Mouse (Mus musculus) midbrain, embryonic 15.5 days (tissue): ENCODE data around the gene Idua. TPM values are rescaled to one million over a fixed set of nuclear protein-coding genes. Genes with fewer than 3 reads are reported as not detected.
A peak's percentile ranks its signal among the peaks of the same experiment; 100 is the strongest.

Experiments used
- ATAC-seq: fragments of 200-750 bp; cut with Nextera tagmentation; replicated peaks from 2 replicates; pipeline ENCODE4 v1.8.0; 2017; ENCODE audit warnings: moderate TSS enrichment
- H3K27ac ChIP-seq: fragments of 300-500 bp; sonication (generic); 2 replicates; pipeline ENCODE4 v1.5.1; 2015; ENCODE audit warnings: mild to moderate bottlenecking, inconsistent platforms
- H3K27me3 ChIP-seq: fragments of 300-500 bp; sonication (generic); replicated peaks from 2 replicates; pipeline ENCODE4 v1.6.1; 2015; ENCODE audit warnings: inconsistent platforms
- H3K36me3 ChIP-seq: fragments of 300-500 bp; sonication (generic); replicated peaks from 2 replicates; pipeline ENCODE4 v1.6.1; 2015; ENCODE audit warnings: inconsistent platforms
- H3K4me1 ChIP-seq: fragments of 300-500 bp; sonication (generic); 2 replicates; pipeline ENCODE4 v1.6.1; 2015; ENCODE audit warnings: inconsistent platforms
- H3K4me2 ChIP-seq: fragments of 300-500 bp; sonication (generic); 2 replicates; pipeline ENCODE4 v1.6.1; 2015; ENCODE audit warnings: inconsistent platforms, mild to moderate bottlenecking, moderate library complexity
- H3K4me3 ChIP-seq: fragments of 300-500 bp; sonication (generic); 2 replicates; pipeline ENCODE4 v1.5.1; 2015; ENCODE audit warnings: mild to moderate bottlenecking, inconsistent platforms
- H3K9ac ChIP-seq: fragments of 300-500 bp; sonication (generic); 2 replicates; pipeline ENCODE4 v1.6.1; 2015; ENCODE audit warnings: mild to moderate bottlenecking, inconsistent platforms
- H3K9me3 ChIP-seq: fragments of 300-500 bp; sonication (generic); 2 replicates; pipeline ENCODE4 v1.6.1; 2016; ENCODE audit warnings: inconsistent platforms
- WGBS: fragments of 180-500 bp; shearing (Covaris S2); methylation state at CpG from one replicate; pipeline ENCODE4 v1.1.7; 2015; ENCODE audit warnings: mixed read lengths; 5-methylcytosine and 5-hydroxymethylcytosine counted together
- polyA plus RNA-seq: library from polyadenylated mRNA; unstranded; fragments of >200 nt; fragmentation: Nextera tagmentation; extraction: Ambion mirVana; gene quantifications from 2 replicates; pipeline ENCODE4 v1.2.1, GENCODE M21; 2015

Idua gene
- polyA plus RNA-seq, 1 experiment from 2014 or later = 15.9 TPM

DNA sequence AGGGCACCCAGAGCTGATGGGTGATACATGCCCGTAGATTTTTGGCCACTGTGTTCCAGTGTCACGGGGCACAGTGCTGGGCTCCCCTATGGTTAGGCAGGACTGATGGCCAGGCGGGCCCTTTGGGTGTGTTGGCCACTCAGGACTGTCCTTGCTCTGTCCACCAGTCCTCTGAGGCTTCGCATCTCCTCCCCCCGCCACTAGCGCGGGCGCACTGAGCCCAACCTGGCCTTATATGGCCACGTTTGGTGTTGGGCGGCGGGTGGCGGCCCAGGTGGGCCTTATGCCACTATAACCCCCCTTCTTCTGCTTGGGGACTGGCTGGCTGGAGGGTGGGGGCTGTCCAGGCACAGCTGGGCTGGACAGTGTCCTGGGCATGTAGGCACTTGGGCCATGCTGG lies 35.7 kb downstream of the Idua start:
- Histone ChIP-seq H3K4me1 (peaks cover 26% of the 10 kb centered on the region), H3K9ac (no peak overlapping the region), H3K4me3 (no peak overlapping the region), H3K36me3 (no peaks in the 10 kb centered on the region), H3K27ac (no peak overlapping the region), H3K9me3 (no peaks in the 10 kb centered on the region), H3K4me2 (no peak overlapping the region), H3K27me3 (peaks cover 18% of the 10 kb centered on the region)
- no peak for ATAC-seq
- 95% methylated on average over 12 of the region's 12 CpGs for WGBS

DNA sequence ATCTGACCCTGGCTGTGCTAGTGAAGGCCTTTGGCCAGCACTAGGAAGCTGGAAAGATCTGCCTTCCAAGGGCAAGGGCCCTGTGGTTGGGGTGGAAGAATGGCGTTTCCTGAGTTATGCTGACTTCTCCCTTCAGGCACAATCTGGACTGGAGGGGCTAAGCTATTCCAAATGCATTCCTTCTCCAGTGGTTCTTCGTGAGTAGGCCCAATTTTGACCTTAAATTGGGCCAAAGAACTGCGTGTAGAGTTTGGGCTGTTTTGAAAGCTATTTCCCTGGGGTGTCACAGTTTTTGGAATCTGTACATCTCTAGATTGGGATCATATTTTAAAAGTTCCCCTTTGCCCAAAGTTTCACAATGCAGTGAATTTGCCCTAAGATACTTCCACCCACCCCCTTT lies 36.4 kb downstream of the Idua start:
- WGBS = 88% methylated on average over 3 of the region's 3 CpGs
- Histone ChIP-seq H3K9ac (no peak overlapping the region), H3K27ac (no peak overlapping the region), H3K9me3 (no peaks in the 10 kb centered on the region), H3K4me2 (no peak overlapping the region), H3K36me3 (no peaks in the 10 kb centered on the region), H3K4me3 (no peak overlapping the region), H3K27me3 (peaks cover 18% of the 10 kb centered on the region), H3K4me1 (peaks cover 26% of the 10 kb centered on the region)
- ATAC-seq = no peak

DNA sequence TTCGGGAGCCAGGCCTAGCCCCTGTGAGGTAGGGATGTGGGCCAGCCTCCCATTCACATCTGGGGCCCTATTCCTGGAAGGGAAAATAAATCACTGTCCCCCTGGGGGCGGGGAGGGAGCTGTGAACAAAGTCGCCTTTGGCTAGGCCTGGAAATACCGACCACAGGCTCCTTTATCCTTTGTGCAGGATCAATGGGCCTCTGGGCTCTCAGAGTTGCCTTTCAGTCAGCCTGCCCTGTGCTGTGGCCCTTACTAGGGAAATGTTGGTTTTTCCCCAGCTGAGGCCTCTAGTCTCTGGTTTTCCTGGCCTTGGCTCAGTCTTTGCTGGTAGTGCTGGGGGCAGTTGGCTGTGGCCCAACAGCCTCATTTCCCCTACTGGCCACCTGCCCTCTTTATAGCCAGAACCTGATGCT lies 37.2 kb downstream of the Idua start:
- ATAC-seq = no peak

DNA sequence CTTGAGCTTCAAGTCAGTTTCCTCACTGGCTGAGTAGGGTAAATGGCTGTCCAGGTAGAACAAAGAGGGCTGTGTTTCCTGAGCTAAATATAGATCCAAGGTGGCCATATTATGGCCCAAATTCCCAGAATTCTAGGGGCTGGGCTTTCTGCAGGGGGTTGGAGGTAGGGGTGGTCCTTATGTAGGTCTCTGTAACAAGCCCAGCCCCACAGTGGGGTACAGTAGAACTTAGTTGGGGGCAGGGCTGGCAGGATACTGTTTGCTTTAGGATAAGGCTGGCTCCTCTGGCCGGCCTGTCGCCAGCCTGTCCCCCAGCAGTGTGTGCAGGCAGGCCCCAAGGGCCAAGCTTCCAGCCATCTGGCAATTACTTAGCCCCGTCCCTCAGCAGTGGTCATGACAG lies 40.2 kb downstream of the Idua start:
- no peak overlapping the region for H3K4me3 ChIP-seq
- no peak overlapping the region for H3K4me2 ChIP-seq
- H3K36me3 ChIP-seq = no peaks in the 10 kb centered on the region
- no peaks in the 10 kb centered on the region for H3K27me3 ChIP-seq
- whole genome bisulfite sequencing = 55% methylated on average over 3 of the region's 3 CpGs
- 0 out of 2 replicates have a peak, but pooled peaks cover 4% of the 10 kb centered on the region for H3K4me1 ChIP-seq
- H3K27ac ChIP-seq = no peak overlapping the region
- no peak overlapping the region for H3K9ac ChIP-seq
- ATAC-seq = no peak
- H3K9me3 ChIP-seq = no peaks in the 10 kb centered on the region

More for the DNA sequence above, 37.2 kb downstream of the Idua start:
- peaks cover 22% of the 10 kb centered on the region for H3K4me1 ChIP-seq
- H3K27me3 ChIP-seq = peaks cover 18% of the 10 kb centered on the region
- no peaks in the 10 kb centered on the region for H3K36me3 ChIP-seq
- H3K27ac ChIP-seq = peak overlapping the region; percentile 6; the same call in 1 of the 2 replicates
- H3K9ac ChIP-seq = no peak overlapping the region
- H3K4me3 ChIP-seq = no peak overlapping the region
- H3K9me3 ChIP-seq = no peaks in the 10 kb centered on the region
- WGBS = 9% methylated on average over 4 of the region's 4 CpGs
- no peak overlapping the region for H3K4me2 ChIP-seq

DNA sequence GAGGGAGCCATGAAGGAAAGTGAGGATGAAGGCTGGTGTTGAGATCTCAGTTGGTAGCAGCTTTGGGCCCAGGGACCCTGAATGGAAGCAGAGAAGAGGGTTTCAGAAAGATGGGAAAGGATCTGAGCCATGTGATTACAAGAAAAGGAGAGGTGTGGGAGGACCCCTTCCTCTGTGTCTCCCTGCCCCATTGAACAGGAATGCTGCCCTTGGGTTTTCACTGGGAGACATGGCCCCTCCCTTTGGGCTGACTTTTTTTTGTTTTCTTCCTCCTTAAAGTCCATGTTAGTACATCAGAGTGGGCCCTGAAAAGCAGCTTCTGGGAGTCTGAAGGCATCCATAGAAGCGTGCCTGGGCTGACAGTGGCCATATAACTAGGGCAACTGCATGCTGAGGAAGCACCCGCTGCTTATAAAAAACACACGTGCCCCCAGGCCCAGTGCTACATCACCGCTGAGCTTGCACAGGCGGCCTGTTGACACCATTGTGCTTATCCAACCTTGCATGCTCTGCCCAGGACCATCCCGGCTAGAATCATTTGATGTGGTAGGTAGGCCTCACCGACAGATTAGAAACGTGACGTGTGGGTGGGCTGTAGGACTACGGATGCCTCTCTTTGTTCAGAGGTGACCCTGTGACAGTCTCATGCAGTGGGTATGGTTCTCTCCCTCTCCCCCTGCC lies 41.4 kb downstream of the Idua start:
- Histone ChIP-seq H3K4me3 (no peak overlapping the region), H3K4me2 (no peak overlapping the region), H3K4me1 (0 out of 2 replicates have a peak, but pooled peaks cover 4% of the 10 kb centered on the region), H3K9ac (no peak overlapping the region), H3K36me3 (no peaks in the 10 kb centered on the region), H3K27ac (no peak overlapping the region), H3K9me3 (no peaks in the 10 kb centered on the region), H3K27me3 (no peaks in the 10 kb centered on the region)
- 66% methylated on average over 10 of the region's 10 CpGs for WGBS
- ATAC-seq = no peak

DNA sequence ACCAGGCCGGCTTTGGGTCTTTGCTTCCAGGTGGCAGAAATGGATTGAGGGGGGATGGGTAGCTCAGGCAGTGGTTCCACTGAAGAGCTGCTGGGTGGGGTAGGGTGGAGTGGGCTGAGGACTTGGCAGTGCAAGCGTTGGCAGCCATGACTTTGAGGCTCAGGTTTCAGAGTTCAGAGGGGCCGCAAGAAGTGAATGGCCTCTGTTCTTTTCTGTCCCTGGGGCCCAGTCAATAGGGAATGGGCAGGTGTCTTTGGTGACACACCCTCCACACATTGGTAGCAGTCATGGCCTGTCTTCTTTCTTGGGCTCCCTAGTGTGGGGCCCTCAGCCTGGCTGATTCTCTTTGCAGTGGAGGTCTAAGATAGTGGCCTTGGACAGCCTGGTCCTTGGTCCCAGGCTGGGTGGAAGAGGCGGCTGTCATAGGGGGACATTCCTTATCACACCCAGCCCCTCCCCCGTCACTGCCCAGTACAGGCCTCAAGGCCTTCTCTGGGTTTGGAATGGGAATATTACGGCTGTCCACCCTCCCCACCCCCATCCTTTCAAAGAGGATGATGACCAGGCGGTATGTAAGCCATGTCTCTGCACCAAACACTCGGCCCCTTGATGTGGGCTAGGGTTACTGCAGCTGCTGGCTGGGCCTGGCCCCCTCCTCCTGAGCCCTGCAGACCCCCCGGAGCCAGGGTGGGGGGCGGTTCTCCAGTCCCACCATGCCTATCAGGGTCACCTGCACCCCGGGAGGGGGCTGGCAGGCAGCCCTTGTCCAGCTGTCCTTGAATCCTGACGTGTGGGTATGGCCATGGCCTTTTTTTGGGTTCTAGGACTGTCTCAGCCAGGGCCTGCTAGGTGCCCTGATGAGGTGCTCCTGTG lies 43.9 kb downstream of the Idua start:
- H3K4me2 ChIP-seq = no peak overlapping the region
- no peaks in the 10 kb centered on the region for H3K4me1 ChIP-seq
- no peaks in the 10 kb centered on the region for H3K27me3 ChIP-seq
- no peaks in the 10 kb centered on the region for H3K36me3 ChIP-seq
- ATAC-seq = no peak
- no peak overlapping the region for H3K27ac ChIP-seq
- 88% methylated on average over 12 of the region's 12 CpGs for WGBS
- H3K9me3 ChIP-seq = no peaks in the 10 kb centered on the region
- no peak overlapping the region for H3K4me3 ChIP-seq
- no peak overlapping the region for H3K9ac ChIP-seq

DNA sequence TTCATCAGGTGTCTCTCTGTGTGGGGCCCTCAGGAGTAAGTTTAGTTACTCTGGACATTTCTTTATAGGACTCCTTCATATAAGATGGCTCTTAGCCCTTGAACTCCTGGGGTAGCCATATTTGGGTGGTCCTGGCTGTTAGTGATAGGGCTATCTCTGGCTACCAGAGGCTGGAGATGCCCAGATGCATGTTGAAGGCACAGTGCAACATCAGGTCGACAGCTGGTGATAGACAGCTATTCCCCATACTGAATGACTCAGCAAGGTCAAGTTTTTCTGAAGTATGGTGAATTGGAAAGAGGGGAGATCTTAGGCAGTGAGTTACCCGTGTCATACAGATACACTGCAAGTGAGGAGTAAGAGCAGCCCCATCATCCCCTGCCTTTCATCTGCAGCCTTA lies 47.6 kb downstream of the Idua start:
- Histone ChIP-seq H3K9ac (no peak overlapping the region), H3K4me2 (no peak overlapping the region), H3K4me1 (no peaks in the 10 kb centered on the region), H3K27ac (no peak overlapping the region), H3K27me3 (no peaks in the 10 kb centered on the region), H3K9me3 (no peaks in the 10 kb centered on the region), H3K4me3 (no peak overlapping the region), H3K36me3 (no peaks in the 10 kb centered on the region)
- WGBS = 94% methylated on average over 2 of the region's 2 CpGs
- ATAC-seq = no peak

DNA sequence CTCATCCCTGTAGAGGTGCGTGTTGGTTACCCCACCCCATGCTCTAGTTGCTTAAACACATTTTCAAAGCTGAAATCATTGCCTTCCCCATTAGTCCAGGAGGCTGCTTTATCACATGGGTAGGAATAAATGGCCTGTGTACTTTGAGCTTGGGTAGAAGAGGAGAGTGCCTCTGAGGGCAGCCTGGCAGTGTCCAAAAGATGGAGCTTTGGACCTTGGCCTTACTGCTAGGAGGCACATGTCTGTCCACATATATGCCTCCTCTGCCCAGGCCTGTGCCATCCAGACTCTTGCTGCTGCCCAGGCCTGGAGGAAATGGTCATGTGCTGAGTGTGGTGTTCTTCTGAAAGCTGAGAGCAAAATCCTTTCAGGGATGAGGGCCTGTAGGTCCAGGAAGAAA lies 48.3 kb downstream of the Idua start:
- Histone ChIP-seq H3K27me3 (no peaks in the 10 kb centered on the region), H3K27ac (no peak overlapping the region), H3K36me3 (no peaks in the 10 kb centered on the region), H3K4me3 (no peak overlapping the region), H3K4me1 (no peaks in the 10 kb centered on the region), H3K4me2 (no peak overlapping the region), H3K9ac (no peak overlapping the region), H3K9me3 (no peaks in the 10 kb centered on the region)
- WGBS = 95% methylated on average over 1 of the region's 1 CpGs
- ATAC-seq = no peak

DNA sequence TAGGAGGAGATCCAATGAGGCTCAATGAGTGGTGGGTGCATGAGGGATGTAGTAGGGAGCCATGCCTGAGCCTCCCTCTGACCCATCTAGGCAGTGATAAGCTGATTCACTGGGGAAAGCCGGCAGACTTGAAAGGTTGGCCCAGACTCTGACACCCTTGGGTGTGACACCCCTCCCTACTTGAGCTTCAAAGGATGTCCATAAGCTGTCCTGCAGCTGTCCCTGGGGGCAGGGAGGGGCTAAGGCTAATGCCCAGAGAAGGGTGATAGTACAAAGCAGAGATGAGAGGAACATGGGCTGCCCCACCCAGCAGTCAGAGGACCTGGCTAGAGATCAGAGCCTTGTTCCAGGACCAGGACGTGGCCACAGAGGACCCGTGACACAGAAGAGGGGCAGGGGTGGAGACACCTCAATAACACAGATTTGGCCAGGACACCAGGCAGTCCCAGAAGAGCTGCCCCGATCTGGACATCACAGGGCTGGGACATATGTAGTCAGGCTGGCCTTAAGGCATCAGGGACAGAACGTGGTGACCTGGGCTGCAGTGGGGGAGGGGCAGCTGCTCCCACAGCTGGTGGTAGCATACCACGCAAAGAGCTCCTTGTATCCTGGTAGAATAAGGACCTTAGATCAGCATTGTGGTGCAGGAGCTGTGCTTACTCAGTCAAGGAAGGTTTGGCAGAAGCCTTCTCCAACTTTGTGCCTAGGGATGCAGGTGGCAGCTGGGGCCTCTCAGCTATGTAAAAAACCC lies 49.0 kb downstream of the Idua start:
- 66% methylated on average over 6 of the region's 6 CpGs for WGBS
- no peak for ATAC-seq
- H3K9ac ChIP-seq = no peak overlapping the region

DNA sequence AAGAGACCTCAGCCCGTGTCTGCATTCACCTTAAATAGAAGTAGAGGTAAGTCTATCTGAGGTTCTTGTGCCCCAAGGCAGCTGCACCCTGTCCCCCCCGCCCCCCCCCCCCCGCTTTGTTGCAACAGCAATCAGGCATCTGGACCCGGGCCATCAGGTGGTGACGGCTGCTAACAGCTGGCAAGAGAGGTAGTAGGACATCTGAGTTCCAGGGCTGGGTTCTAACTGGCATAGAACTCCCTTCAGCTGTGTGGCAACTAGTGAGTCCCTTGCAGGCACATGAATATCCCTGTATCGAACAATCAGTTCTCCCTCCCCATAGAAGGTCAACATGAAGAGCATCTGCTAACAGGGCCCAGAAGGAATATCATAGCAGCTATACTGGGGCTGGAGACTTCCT lies 51.8 kb downstream of the Idua start:
- no peak overlapping the region for H3K9ac ChIP-seq
- no peak for ATAC-seq
- 89% methylated on average over 6 of the region's 6 CpGs for WGBS
- no peak overlapping the region for H3K4me3 ChIP-seq
- H3K27me3 ChIP-seq = no peaks in the 10 kb centered on the region
- no peaks in the 10 kb centered on the region for H3K9me3 ChIP-seq
- no peak overlapping the region for H3K27ac ChIP-seq
- no peak overlapping the region for H3K4me2 ChIP-seq
- no peaks in the 10 kb centered on the region for H3K36me3 ChIP-seq
- no peaks in the 10 kb centered on the region for H3K4me1 ChIP-seq

More for the DNA sequence above, 49.0 kb downstream of the Idua start:
- H3K27ac ChIP-seq = no peak overlapping the region
- H3K4me3 ChIP-seq = no peak overlapping the region
- no peaks in the 10 kb centered on the region for H3K4me1 ChIP-seq
- H3K9me3 ChIP-seq = no peaks in the 10 kb centered on the region
- no peak overlapping the region for H3K4me2 ChIP-seq
- H3K27me3 ChIP-seq = no peaks in the 10 kb centered on the region
- no peaks in the 10 kb centered on the region for H3K36me3 ChIP-seq

DNA sequence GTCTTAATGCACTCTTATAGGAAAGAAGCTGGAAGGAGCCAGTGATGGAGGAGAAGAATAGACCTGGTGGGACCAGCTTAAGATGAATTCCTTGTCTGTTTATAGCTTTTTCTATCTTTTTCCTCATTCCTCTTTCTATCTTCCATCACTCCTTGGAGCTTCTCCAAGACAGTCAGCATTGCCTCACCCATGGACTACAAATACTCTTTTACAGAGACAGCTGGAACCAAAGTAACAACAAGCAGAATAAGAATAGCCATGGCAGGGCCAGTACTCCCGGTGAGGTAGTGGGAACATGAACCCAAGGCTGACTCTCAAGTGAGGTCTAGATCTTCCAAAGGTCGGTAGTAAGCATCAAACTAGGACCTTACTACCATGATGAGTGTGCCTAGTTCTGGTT lies 53.0 kb downstream of the Idua start:
- H3K36me3 ChIP-seq = no peaks in the 10 kb centered on the region
- WGBS = 82% methylated on average over 2 of the region's 2 CpGs
- no peak overlapping the region for H3K4me3 ChIP-seq
- H3K4me2 ChIP-seq = no peak overlapping the region
- H3K27ac ChIP-seq = no peak overlapping the region
- H3K27me3 ChIP-seq = no peaks in the 10 kb centered on the region
- no peak for ATAC-seq
- no peak overlapping the region for H3K9ac ChIP-seq
- H3K4me1 ChIP-seq = 0 out of 2 replicates have a peak, but pooled peaks cover 4% of the 10 kb centered on the region
- H3K9me3 ChIP-seq = no peaks in the 10 kb centered on the region

DNA sequence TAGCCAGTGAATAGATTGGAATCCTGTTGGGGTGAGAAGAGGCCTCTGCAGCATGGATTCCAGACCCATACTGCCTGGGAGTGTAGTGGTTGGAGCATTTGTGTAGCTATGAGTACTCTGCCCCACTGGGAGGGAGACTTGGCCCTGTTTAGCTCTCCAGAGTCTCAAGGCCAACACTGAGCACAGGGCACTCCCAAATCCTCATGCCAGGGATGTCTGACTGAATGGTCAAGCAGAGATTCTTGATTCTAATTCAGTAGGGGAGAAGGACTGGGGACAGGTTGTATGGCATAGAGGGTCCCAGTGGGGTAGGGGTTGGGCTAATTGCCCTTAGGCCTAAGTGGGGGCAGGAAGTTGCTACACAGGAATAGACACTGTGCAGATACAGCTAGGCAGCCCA lies 53.6 kb downstream of the Idua start:
- Histone ChIP-seq H3K27me3 (no peaks in the 10 kb centered on the region), H3K27ac (no peak overlapping the region), H3K9me3 (no peaks in the 10 kb centered on the region), H3K4me1 (0 out of 2 replicates have a peak, but pooled peaks cover 4% of the 10 kb centered on the region), H3K4me2 (no peak overlapping the region), H3K36me3 (no peaks in the 10 kb centered on the region), H3K9ac (no peak overlapping the region), H3K4me3 (no peak overlapping the region)
- ATAC-seq = no peak
